Mouse (Mus musculus): ENCODE results near the gene Ccl9. TPM values are rescaled to one million over a fixed set of nuclear protein-coding genes. Genes with fewer than 3 reads are reported as not detected.
"Not testable (repeated sequence)": the region's sequence is repeated elsewhere in the genome, so short reads cannot be mapped to it uniquely, and the experiment has no call there.

The Ccl9 gene
- polyA plus RNA-seq, 1 experiment from 2014 or later, result 4.7 TPM

DNA sequence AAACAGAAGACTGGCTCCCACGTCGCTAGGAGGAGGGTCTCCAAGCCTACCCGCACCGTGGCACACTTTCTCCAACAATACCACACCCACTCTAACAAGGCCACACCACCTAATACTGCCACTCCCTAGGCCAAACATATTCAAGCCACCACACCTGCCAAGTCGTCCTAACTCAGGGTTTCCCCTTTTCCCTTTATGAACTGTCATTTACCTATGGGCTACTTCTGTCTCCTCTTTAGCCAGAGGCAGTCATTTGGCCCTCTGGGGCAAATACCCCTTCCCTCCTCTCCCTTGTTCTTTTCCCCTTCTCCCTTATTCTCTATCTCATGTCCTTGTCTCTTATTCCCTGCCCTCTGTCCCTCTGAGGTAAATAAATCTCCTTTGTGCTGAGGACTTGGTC lies 26.8 kb downstream of the Ccl9 start:
- no peak overlapping the region for H3K4me3 ChIP-seq (replicated peaks)
- no peak overlapping the region for H3K27ac ChIP-seq
- H3K4me2 ChIP-seq, result no peak overlapping the region
- peaks cover 2% of the 10 kb centered on the region for H3K4me1 ChIP-seq
- 82% methylated on average over 5 of the region's 5 CpGs for WGBS
- ATAC-seq (replicated peaks; ENCODE audit: low FRiP score), result no peak
- H3K36me3 ChIP-seq, result no peaks in the 10 kb centered on the region
- H3K9me3 ChIP-seq (replicated peaks), result no peaks in the 10 kb centered on the region
- no peak overlapping the region for H3K9ac ChIP-seq
- no peaks in the 10 kb centered on the region for H3K27me3 ChIP-seq

DNA sequence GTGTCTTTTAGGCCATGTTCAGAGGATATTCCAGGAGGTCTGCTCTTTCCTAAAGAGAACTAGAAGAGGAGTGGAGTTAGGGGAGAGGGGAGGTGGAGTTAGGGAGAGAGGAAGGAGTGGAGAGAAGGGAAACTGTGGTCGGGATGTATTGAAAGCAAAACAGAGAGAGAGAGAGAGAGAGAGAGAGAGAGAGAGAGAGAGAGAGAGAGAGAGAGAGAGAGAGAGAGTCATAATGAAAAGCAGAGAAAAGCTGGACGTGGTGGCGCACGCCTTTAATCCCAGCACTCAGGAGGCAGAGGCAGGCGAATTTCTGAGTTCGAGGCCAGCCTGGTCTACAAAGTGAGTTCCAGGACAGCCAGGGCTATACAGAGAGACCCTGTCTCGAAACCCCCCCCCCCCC lies 27.4 kb downstream of the Ccl9 start:
- H3K27me3 ChIP-seq; H3K4me3 ChIP-seq (replicated peaks); H3K36me3 ChIP-seq; H3K4me1 ChIP-seq; H3K9me3 ChIP-seq (replicated peaks); H3K27ac ChIP-seq; H3K4me2 ChIP-seq; ATAC-seq (replicated peaks; ENCODE audit: low FRiP score); H3K9ac ChIP-seq: not testable (repeated sequence)
- 81% methylated on average over 7 of the region's 7 CpGs for WGBS

DNA sequence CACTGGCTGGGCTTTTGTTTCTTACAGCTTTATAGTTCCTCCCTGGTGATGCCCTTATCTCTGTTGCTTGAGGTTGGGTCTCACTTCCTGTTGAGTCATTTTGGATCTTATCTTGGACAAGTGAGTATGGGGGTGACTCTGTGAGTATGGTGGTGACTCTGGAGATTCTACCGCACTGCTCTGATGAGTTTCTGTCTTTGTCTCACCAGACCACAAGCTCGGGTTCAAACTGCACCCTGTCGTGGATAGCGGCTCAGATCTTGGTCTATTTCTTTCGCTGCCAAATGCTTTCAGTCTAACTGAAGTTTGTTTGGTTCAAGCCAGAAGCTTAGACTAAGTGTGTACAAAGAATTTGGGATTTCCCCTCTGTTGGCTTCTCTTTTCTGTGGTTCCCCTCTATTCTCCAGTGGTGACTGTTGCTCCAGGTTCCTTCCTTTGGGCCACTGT lies 28.2 kb downstream of the Ccl9 start:
- WGBS, result 87% methylated on average over 5 of the region's 5 CpGs
- H3K36me3 ChIP-seq, result no peaks in the 10 kb centered on the region
- no peak for ATAC-seq (replicated peaks; ENCODE audit: low FRiP score)

DNA sequence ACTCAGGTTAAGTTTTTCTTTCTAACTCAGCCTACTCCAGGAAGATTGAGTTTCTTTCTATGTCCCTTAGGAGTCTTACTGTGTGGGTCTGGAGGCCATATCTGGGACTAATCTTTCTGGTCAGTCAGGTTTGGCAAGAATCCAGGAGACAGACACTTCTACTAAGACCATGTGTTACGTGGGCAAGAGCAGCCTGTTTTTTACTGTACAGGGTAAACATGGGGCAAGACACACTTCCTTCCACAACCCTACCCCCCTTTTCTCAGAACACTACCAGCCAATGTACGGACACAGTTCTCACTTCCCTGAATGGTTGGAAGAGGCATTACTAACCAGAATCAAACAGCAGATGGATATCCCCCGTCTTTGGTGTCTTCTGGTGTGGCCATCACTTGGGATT lies 34.2 kb downstream of the Ccl9 start:
- no peak for ATAC-seq (replicated peaks; ENCODE audit: low FRiP score)
- WGBS, result 48% methylated on average over 3 of the region's 3 CpGs
- Histone ChIP-seq H3K9ac (no peak overlapping the region), H3K36me3 (no peaks in the 10 kb centered on the region), H3K4me3 (replicated peaks) (no peak overlapping the region), H3K4me2 (no peak overlapping the region), H3K4me1 (0 out of 2 replicates have a peak, but pooled peaks cover 3% of the 10 kb centered on the region), H3K27me3 (no peaks in the 10 kb centered on the region), H3K27ac (no peak overlapping the region), H3K9me3 (replicated peaks) (no peaks in the 10 kb centered on the region)

More for the DNA sequence above, 28.2 kb downstream of the Ccl9 start:
- Histone ChIP-seq H3K4me3 (replicated peaks) (no peak overlapping the region), H3K9me3 (replicated peaks) (no peaks in the 10 kb centered on the region), H3K4me1 (no peaks in the 10 kb centered on the region), H3K27ac (no peak overlapping the region), H3K4me2 (no peak overlapping the region), H3K27me3 (no peaks in the 10 kb centered on the region), H3K9ac (no peak overlapping the region)

DNA sequence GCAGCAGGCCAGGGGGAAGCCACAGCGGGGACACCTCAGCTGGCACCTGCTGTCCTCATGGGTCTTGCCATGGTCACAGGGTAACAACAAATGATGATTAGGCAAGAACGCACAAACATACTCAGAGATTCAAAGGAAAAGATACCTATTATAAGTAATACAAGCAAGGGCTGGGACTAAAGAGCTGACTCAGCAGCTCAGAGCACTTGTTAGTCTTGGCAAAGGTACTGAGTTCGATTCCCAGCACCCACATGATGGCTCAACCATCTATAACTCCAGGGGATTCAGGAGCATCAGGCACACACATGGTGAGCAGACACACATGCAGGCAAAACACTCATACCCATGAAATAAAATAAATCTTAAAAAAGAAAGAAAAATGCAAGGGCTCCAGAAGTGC lies 37.0 kb downstream of the Ccl9 start:
- 89% methylated on average over 3 of the region's 3 CpGs for WGBS
- Histone ChIP-seq H3K9ac (no peak overlapping the region), H3K27me3 (no peaks in the 10 kb centered on the region), H3K27ac (no peak overlapping the region), H3K4me1 (peaks cover 12% of the 10 kb centered on the region; the same call in 1 of the 2 replicates), H3K4me2 (no peak overlapping the region), H3K36me3 (no peaks in the 10 kb centered on the region), H3K4me3 (replicated peaks) (no peak overlapping the region), H3K9me3 (replicated peaks) (no peaks in the 10 kb centered on the region)
- no peak for ATAC-seq (replicated peaks; ENCODE audit: low FRiP score)

DNA sequence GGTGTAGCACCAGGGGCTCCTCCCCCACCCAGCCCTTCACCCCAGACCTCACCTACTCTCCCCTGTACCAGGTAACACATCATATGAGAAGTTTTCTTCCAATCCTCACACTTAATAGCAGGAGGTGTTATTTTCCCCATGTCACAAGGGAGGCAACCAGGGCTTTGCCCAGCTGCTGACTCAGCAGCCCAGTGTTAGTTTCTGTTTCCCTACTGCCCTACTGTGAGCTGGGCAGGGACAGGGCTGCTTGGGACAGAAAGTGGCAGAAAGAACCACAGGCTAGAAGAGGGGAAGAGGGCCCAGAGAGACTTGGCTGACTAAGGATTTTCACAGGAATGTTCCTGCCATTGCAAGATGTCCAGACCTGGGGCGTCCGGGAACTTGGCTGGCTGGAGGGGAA lies 37.5 kb downstream of the Ccl9 start:
- Histone ChIP-seq H3K4me2 (no peak overlapping the region), H3K4me1 (peaks cover 12% of the 10 kb centered on the region; the same call in 1 of the 2 replicates), H3K4me3 (replicated peaks) (no peak overlapping the region), H3K36me3 (no peaks in the 10 kb centered on the region), H3K9ac (no peak overlapping the region), H3K9me3 (replicated peaks) (no peaks in the 10 kb centered on the region), H3K27ac (no peak overlapping the region), H3K27me3 (no peaks in the 10 kb centered on the region)
- 86% methylated on average over 2 of the region's 2 CpGs for WGBS
- no peak for ATAC-seq (replicated peaks; ENCODE audit: low FRiP score)

DNA sequence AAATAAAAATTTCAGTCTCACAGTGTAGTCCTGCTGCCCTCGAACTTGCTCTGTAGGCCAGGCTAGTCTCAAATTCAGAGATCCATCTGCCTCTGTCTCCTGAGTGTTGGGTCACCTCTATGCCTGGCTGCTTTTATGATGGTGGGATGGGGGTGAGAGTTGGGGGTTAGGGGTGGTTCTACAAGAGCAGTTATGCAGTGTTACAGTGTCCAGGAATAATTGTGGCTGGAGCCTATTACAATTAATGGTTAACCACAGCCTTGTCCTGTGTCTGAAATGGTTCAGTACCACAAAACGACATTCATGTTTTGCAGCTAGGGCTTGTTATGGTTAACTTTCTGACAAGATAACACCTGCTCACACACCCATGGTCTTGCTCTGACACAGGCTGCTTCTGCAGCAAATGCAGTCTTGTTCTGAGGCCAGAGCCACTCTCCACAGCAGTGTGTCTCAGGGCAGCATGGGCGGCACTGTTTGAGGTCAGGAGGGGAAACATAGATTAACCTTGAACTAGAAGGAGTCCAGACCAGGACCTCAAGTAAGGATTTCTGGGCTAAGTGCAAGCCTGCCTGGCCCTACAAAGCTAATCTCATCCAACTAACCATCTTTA lies 39.6 kb downstream of the Ccl9 start:
- H3K27ac ChIP-seq, result peak overlapping the region; percentile 72
- ATAC-seq (replicated peaks; ENCODE audit: low FRiP score), result peak; percentile 88
- no peak overlapping the region for H3K4me3 ChIP-seq (replicated peaks)
- H3K9ac ChIP-seq, result no peak overlapping the region
- no peaks in the 10 kb centered on the region for H3K27me3 ChIP-seq
- 52% methylated on average over 3 of the region's 3 CpGs for WGBS
- H3K9me3 ChIP-seq (replicated peaks), result no peaks in the 10 kb centered on the region
- H3K4me1 ChIP-seq, result peaks cover 24% of the 10 kb centered on the region
- H3K36me3 ChIP-seq, result no peaks in the 10 kb centered on the region
- H3K4me2 ChIP-seq, result no peak overlapping the region

DNA sequence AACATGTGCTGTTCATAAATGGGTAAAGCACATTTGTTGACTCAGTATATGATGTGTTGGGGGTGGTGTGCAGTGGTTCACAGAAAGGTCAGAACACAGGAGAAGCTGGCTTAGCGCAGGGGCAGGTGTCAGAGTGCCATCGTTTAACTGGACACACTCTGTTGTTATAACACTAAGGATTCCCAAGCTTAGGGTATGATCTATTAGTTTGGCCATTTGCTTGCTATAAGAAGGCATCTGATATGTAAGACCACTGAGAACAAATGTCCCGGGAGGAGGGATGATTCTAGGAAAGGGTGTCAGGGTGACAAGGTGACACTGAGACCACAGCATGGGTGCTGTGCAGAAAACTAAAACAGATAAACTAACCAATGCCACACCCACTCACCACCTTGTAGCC lies 41.6 kb downstream of the Ccl9 start:
- H3K9me3 ChIP-seq (replicated peaks), result no peaks in the 10 kb centered on the region
- H3K4me1 ChIP-seq, result peaks cover 24% of the 10 kb centered on the region
- ATAC-seq (replicated peaks; ENCODE audit: low FRiP score), result no peak
- no peaks in the 10 kb centered on the region for H3K27me3 ChIP-seq
- H3K27ac ChIP-seq, result no peak overlapping the region
- H3K36me3 ChIP-seq, result no peaks in the 10 kb centered on the region
- WGBS, result 52% methylated on average over 3 of the region's 3 CpGs
- H3K4me2 ChIP-seq, result no peak overlapping the region
- no peak overlapping the region for H3K9ac ChIP-seq
- no peak overlapping the region for H3K4me3 ChIP-seq (replicated peaks)

DNA sequence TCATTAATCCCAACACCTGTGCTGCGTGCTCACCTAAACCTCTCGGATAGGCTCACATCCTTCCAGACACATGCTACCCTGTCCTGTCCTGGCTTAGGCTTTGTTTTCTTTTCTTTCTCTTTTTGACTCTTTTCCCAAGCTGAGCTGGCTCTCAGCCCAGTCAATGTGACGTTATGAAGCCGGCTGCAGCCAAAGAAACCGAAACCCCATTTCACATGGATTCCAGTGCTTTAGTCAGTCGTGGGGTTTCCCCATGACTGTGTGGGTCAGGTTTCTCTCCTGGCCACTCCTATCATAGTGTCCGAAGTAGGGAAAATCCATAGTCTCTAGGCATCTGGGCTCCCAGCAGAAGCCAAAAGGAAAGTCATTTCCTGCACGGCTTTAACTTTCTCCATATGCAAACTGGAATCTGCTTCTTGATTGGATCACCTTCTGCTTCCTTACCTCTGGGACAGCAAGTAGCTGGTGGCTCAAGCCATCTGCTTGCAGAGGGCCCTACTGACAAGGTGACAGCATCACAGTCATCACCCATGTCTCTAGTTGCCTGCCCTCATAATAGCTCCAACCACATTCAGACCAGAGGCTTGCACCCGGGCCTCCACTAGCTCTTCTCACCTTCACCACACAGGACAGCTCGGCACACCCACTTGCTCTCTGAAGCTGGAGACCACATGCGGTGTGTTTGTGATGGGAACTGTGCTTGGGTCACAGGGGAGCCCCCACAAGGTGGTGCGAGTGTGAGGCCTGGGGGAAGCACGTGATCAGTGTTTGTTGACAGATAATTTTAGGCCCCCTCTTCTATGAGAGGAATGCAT lies 43.6 kb downstream of the Ccl9 start:
- H3K27ac ChIP-seq, result peak overlapping the region; percentile 38
- no peaks in the 10 kb centered on the region for H3K9me3 ChIP-seq (replicated peaks)
- WGBS, result 30% methylated on average over 13 of the region's 13 CpGs
- no peak; the same call in 1 of the 2 replicates for ATAC-seq (replicated peaks; ENCODE audit: low FRiP score)
- H3K27me3 ChIP-seq, result no peaks in the 10 kb centered on the region
- 0 out of 2 replicates have a peak overlapping the region, but pooled peaks have one; percentile 9 for H3K4me3 ChIP-seq (replicated peaks)
- H3K9ac ChIP-seq, result no peak overlapping the region
- no peaks in the 10 kb centered on the region for H3K36me3 ChIP-seq
- peak overlapping the region; percentile 33 for H3K4me2 ChIP-seq
- H3K4me1 ChIP-seq, result peaks cover 21% of the 10 kb centered on the region

DNA sequence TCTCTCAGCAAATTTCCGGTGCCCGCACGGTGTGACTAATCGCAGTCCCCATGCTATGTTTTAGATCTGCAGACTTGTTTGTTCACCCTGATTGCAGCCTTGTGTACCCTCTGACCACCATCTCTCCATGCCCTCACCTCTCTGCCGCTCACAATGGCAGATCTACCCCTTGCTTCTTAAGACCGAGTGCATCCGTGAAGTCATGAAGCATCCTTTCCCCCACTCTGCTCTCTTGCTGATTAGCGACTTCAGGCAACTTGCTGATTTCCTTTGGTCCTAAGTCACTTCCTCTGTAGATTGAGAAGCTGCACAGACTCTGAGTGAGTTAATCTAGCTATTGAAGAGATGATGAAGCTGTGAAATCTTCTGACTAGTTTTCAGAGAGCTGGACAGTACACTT lies 44.3 kb downstream of the Ccl9 start:
- H3K4me2 ChIP-seq, result peak overlapping the region; percentile 33
- H3K27ac ChIP-seq, result peak overlapping the region; percentile 38
- no peak overlapping the region for H3K9ac ChIP-seq
- no peaks in the 10 kb centered on the region for H3K36me3 ChIP-seq
- peaks cover 21% of the 10 kb centered on the region for H3K4me1 ChIP-seq
- no peaks in the 10 kb centered on the region for H3K9me3 ChIP-seq (replicated peaks)
- H3K4me3 ChIP-seq (replicated peaks), result no peak overlapping the region
- WGBS, result 78% methylated on average over 8 of the region's 8 CpGs
- H3K27me3 ChIP-seq, result no peaks in the 10 kb centered on the region
- no peak for ATAC-seq (replicated peaks; ENCODE audit: low FRiP score)

DNA sequence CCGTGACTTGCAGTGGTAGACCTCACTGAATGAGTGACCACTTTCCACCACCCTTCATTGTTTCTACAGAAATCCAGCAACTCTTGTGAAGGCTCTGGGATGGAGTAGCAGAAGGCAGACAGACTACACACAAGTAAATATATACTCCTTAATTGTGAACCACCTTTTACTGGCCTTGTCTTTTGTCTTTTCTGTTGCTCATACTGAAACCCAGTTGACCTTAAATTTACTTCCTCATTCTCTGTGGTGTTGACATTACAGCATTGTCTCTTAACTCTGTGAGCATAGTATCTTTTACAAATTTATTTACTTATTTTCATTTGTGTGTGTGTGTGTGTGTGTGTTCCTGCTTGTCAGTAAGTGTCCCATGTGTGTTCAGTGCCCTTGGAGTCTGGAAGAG lies 45.2 kb downstream of the Ccl9 start:
- Histone ChIP-seq H3K27ac (no peak overlapping the region), H3K9me3 (replicated peaks) (no peaks in the 10 kb centered on the region), H3K36me3 (no peaks in the 10 kb centered on the region), H3K4me1 (peaks cover 12% of the 10 kb centered on the region), H3K9ac (no peak overlapping the region), H3K4me2 (no peak overlapping the region), H3K27me3 (no peaks in the 10 kb centered on the region), H3K4me3 (replicated peaks) (no peak overlapping the region)
- WGBS, result 91% methylated on average over 1 of the region's 1 CpGs
- ATAC-seq (replicated peaks; ENCODE audit: low FRiP score), result no peak

DNA sequence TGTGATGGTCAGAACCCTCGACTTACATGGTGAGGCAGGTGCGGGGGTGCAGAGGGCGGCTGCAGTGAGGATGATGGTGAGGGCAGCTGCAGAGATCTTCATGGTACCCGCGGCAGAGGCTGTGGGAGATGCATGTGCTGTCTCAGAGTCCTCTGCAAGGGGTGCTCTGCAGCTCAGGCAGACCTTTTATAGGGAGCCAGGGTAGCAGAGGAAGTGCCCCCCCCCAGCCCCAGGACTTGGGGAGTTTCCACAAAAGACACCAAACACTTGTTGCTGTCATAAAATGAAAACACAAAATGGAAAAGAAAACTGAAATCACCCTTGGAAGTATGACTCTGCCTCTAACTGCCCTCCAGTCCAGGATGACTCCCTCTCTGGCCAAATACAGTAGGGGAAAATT lies 48.1 kb downstream of the Ccl9 start, which contains the start of gene Ccl5:
Gene Ccl5 (minus strand): TSS at position 159 of the 400 bp plus-strand sequence.
- ATAC-seq (replicated peaks; ENCODE audit: low FRiP score), result no peak

More for the DNA sequence above, 48.1 kb downstream of the Ccl9 start, which contains the start of gene Ccl5:
- H3K27ac ChIP-seq, result no peak within 1 kb of the TSS
- no peak within 1 kb of the TSS for H3K4me3 ChIP-seq (replicated peaks)
- peaks cover 12% of the 10 kb centered on the region for H3K4me1 ChIP-seq
- H3K9me3 ChIP-seq (replicated peaks), result no peaks in the 10 kb centered on the region
- H3K4me2 ChIP-seq, result no peak within 1 kb of the TSS
- 86% methylated on average over 5 of the region's 5 CpGs for WGBS
- no peaks in the 10 kb centered on the region for H3K36me3 ChIP-seq
- H3K9ac ChIP-seq, result no peak within 1 kb of the TSS
- no peaks in the 10 kb centered on the region for H3K27me3 ChIP-seq
